Mouse (Mus musculus) embryo, embryonic 10.5 days (tissue): ENCODE results near the gene Cfap77.

ENCODE experiments used
- DNase-seq: peaks from one replicate; pipeline ENCODE4 v3.0.0-alpha.2; 2015; ENCODE audit warnings: low spot score

Cfap77 gene

GRCm38 (mm10) chr2:28997161-28997834 is 57.6 kb downstream of the Cfap77 start:
- no peak for DNase-seq

- DNase-seq = no peak
Measured at GRCm38 (mm10) chr2:28995436-28995835, 59.4 kb downstream of the Cfap77 start.

- DNase-seq = no peak
Measured at GRCm38 (mm10) chr2:28994014-28994413, 60.9 kb downstream of the Cfap77 start.

- DNase-seq = no peak
Measured at GRCm38 (mm10) chr2:28988781-28989180, 66.1 kb downstream of the Cfap77 start.

- no peak for DNase-seq
Measured at GRCm38 (mm10) chr2:28980080-28980910, 74.6 kb downstream of the Cfap77 start.

GRCm38 (mm10) chr2:28978461-28978860 is 76.4 kb downstream of the Cfap77 start:
- no peak for DNase-seq

GRCm38 (mm10) chr2:28976635-28977034 is 78.2 kb downstream of the Cfap77 start:
- DNase-seq = peak; percentile 83

GRCm38 (mm10) chr2:28975604-28976003 is 79.3 kb downstream of the Cfap77 start:
- no peak for DNase-seq

GRCm38 (mm10) chr2:28974520-28974919 is 80.3 kb downstream of the Cfap77 start:
- peak; percentile 31 for DNase-seq

GRCm38 (mm10) chr2:28973832-28974450 is 80.9 kb downstream of the Cfap77 start:
- peak; percentile 63 for DNase-seq

GRCm38 (mm10) chr2:28970424-28970823 is 84.4 kb downstream of the Cfap77 start:
- DNase-seq = no peak

- DNase-seq = no peak
Measured at GRCm38 (mm10) chr2:28968278-28968677, 86.6 kb downstream of the Cfap77 start.

GRCm38 (mm10) chr2:28966151-28966795 is 88.6 kb downstream of the Cfap77 start:
- peak; percentile 44 for DNase-seq

- DNase-seq = no peak
Measured at GRCm38 (mm10) chr2:28963565-28963964, 91.3 kb downstream of the Cfap77 start.

GRCm38 (mm10) chr2:28961636-28962035 is 93.2 kb downstream of the Cfap77 start:
- no peak for DNase-seq

GRCm38 (mm10) chr2:28961024-28961585 is 93.8 kb downstream of the Cfap77 start:
- DNase-seq = no peak

GRCm38 (mm10) chr2:28956874-28957273 is 98.0 kb downstream of the Cfap77 start:
- DNase-seq = no peak

GRCm38 (mm10) chr2:28954595-28954994 is 100.3 kb downstream of the Cfap77 start:
- DNase-seq = peak; percentile 36

GRCm38 (mm10) chr2:28952981-28953380 is 101.9 kb downstream of the Cfap77 start:
- peak; percentile 66 for DNase-seq

- no peak for DNase-seq
Measured at GRCm38 (mm10) chr2:28946312-28946711, 108.6 kb downstream of the Cfap77 start.

- no peak for DNase-seq
Measured at GRCm38 (mm10) chr2:28945388-28945787, 109.5 kb downstream of the Cfap77 start.
